Mouse (Mus musculus) heart, embryonic 14.5 days (tissue): Measurements from ENCODE around the gene Naa20. TPM values are rescaled to one million over a fixed set of nuclear protein-coding genes. Genes with fewer than 3 reads are reported as not detected.

Experiments used
- ATAC-seq: fragments of 200-750 bp; cut with Nextera tagmentation; 2 replicates; pipeline ENCODE4 v1.8.0; 2017; ENCODE audit warnings: low read depth, moderate TSS enrichment; ENCODE audit not compliant: insufficient number of reproducible peaks, insufficient read depth, low FRiP score
- H3K27ac ChIP-seq, 2 experiments: fragments of 200-500 bp in 1 of 2; fragments of 300-500 bp in 1 of 2; sonication (generic) in 1 of 2; replicated peaks in 1 of 2; 2 replicates each; pipeline ENCODE4 v1.5.1; 2012 to 2014; ENCODE audit warnings: low read depth in 2 of 2, low read length in 2 of 2, control low read depth in 1 of 2, mild to moderate bottlenecking in 1 of 2, mixed read lengths in 1 of 2; ENCODE audit not compliant: control insufficient read depth in 1 of 2, insufficient read depth in 1 of 2
- H3K27me3 ChIP-seq: fragments of 300-500 bp; sonication (generic); 2 replicates; pipeline ENCODE4 v1.6.1; 2014; ENCODE audit warnings: mild to moderate bottlenecking, low read length, control low read depth; ENCODE audit not compliant: control insufficient read depth, insufficient read depth
- H3K36me3 ChIP-seq: fragments of 300-500 bp; sonication (generic); 2 replicates; pipeline ENCODE4 v1.6.1; 2014; ENCODE audit warnings: mild to moderate bottlenecking, control low read depth, low read length, mixed read lengths; ENCODE audit not compliant: control insufficient read depth, insufficient read depth
- H3K4me1 ChIP-seq, 2 experiments: fragments of 200-500 bp in 1 of 2; fragments of 300-500 bp in 1 of 2; sonication (generic) in 1 of 2; 2 replicates each; pipeline ENCODE4 v1.6.1; 2012 to 2014; ENCODE audit warnings: low read length in 2 of 2, control low read depth in 1 of 2, mixed read lengths in 1 of 2; ENCODE audit not compliant: control insufficient read depth in 2 of 2, insufficient read depth in 2 of 2
- H3K4me2 ChIP-seq: fragments of 300-500 bp; sonication (generic); 2 replicates; pipeline ENCODE4 v1.6.1; 2014; ENCODE audit warnings: mild to moderate bottlenecking, low read length
- H3K4me3 ChIP-seq, 2 experiments: fragments of 200-500 bp in 1 of 2; fragments of 300-500 bp in 1 of 2; sonication (generic) in 1 of 2; 2 replicates each; pipeline ENCODE4 v1.5.1; 2012 to 2014; ENCODE audit warnings: low read length in 2 of 2, mild to moderate bottlenecking in 2 of 2, control low read depth in 1 of 2, low read depth in 1 of 2, moderate library complexity in 1 of 2; ENCODE audit not compliant: control insufficient read depth in 1 of 2, insufficient read depth in 1 of 2
- H3K9ac ChIP-seq: fragments of 300-500 bp; sonication (generic); 2 replicates; pipeline ENCODE4 v1.6.1; 2014; ENCODE audit warnings: mild to moderate bottlenecking, low read length
- H3K9me3 ChIP-seq: fragments of 300-500 bp; sonication (generic); 2 replicates; pipeline ENCODE4 v1.6.1; 2016; ENCODE audit warnings: low read length, control low read depth; ENCODE audit not compliant: control insufficient read depth
- WGBS: fragments of 180-500 bp; shearing (Covaris S2); extraction: QIAGEN DNeasy Blood & Tissue Kit; methylation state at CpG from one replicate; pipeline ENCODE4 v1.1.7; 2014; 5-methylcytosine and 5-hydroxymethylcytosine counted together
- microRNA-seq: library from miRNA; unstranded; fragments of <30 nt; microRNA quantifications from one replicate; pipeline ENCODE4, GENCODE M21; 2016
- polyA plus RNA-seq: library from polyadenylated mRNA; unstranded; fragments of >200 nt; fragmentation: Nextera tagmentation; extraction: Ambion mirVana; gene quantifications from 2 replicates; pipeline ENCODE4 v1.2.1, GENCODE M21; 2014

Naa20 gene
- polyA plus RNA-seq, 1 experiment from 2014 or later, result 198 TPM

DNA sequence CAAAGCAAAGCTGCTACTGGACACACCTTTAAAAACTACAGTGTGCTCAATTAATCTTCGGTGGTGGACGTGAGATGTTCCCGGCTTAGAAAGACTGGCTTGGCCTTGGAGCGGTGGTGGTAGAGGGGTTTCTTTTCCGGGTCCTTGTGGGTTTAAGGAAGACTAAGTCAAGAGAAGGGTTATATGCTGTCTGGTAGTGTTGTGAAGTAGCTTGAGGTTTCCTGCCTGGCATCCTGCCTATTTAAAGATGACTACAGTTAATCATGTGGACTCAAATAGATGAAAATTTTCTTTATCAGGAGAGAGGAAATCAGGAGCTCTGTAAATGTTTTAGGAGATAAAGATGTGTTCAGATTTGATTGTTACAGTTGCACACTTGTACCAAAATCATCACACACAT is 54.4 kb downstream of the Naa20 start:
- 74% methylated on average over 5 of the region's 5 CpGs for WGBS

GRCm38 (mm10) chr2:145957450-145957849 is 55.6 kb downstream of the Naa20 start:
- ATAC-seq, result no peak
- no peak overlapping the region for H3K9ac ChIP-seq
- 10% methylated on average over 4 of the region's 4 CpGs for WGBS
- 0 out of 2 replicates have a peak, but pooled peaks cover 4% of the 10 kb centered on the region for H3K27me3 ChIP-seq
- no peak overlapping the region for H3K27ac ChIP-seq
- no peaks in the 10 kb centered on the region for H3K36me3 ChIP-seq
- no peak overlapping the region for H3K4me2 ChIP-seq
- H3K4me3 ChIP-seq, result no peak overlapping the region
- no peaks in the 10 kb centered on the region for H3K9me3 ChIP-seq
- no peaks in the 10 kb centered on the region for H3K4me1 ChIP-seq

More for the DNA sequence above, 54.4 kb downstream of the Naa20 start:
- Histone ChIP-seq H3K27ac (no peak overlapping the region), H3K27me3 (0 out of 2 replicates have a peak, but pooled peaks cover 4% of the 10 kb centered on the region), H3K9ac (no peak overlapping the region), H3K4me3 (no peak overlapping the region), H3K4me2 (no peak overlapping the region), H3K9me3 (no peaks in the 10 kb centered on the region), H3K36me3 (no peaks in the 10 kb centered on the region), H3K4me1 (no peaks in the 10 kb centered on the region)
- ATAC-seq, result no peak

- no peak overlapping the region for H3K27ac ChIP-seq
- ATAC-seq, result no peak
- no peak overlapping the region for H3K4me2 ChIP-seq
- no peak overlapping the region for H3K9ac ChIP-seq
- no peak overlapping the region for H3K4me3 ChIP-seq
- 0 out of 2 replicates have a peak, but pooled peaks cover 4% of the 10 kb centered on the region for H3K27me3 ChIP-seq
- H3K4me1 ChIP-seq, result no peaks in the 10 kb centered on the region
- H3K9me3 ChIP-seq, result no peaks in the 10 kb centered on the region
- no peaks in the 10 kb centered on the region for H3K36me3 ChIP-seq
- 77% methylated on average over 6 of the region's 6 CpGs for WGBS
Observed at GRCm38 (mm10) chr2:145958097-145958496, 56.2 kb downstream of the Naa20 start.

GRCm38 (mm10) chr2:145958551-145958950 is 56.7 kb downstream of the Naa20 start:
- H3K9ac ChIP-seq, result no peak overlapping the region
- WGBS, result 79% methylated on average over 7 of the region's 7 CpGs
- H3K4me1 ChIP-seq, result no peaks in the 10 kb centered on the region
- H3K4me2 ChIP-seq, result no peak overlapping the region
- ATAC-seq, result no peak
- H3K4me3 ChIP-seq, result no peak overlapping the region
- 0 out of 2 replicates have a peak, but pooled peaks cover 4% of the 10 kb centered on the region for H3K27me3 ChIP-seq
- H3K9me3 ChIP-seq, result no peaks in the 10 kb centered on the region
- H3K36me3 ChIP-seq, result no peaks in the 10 kb centered on the region
- no peak overlapping the region for H3K27ac ChIP-seq

DNA sequence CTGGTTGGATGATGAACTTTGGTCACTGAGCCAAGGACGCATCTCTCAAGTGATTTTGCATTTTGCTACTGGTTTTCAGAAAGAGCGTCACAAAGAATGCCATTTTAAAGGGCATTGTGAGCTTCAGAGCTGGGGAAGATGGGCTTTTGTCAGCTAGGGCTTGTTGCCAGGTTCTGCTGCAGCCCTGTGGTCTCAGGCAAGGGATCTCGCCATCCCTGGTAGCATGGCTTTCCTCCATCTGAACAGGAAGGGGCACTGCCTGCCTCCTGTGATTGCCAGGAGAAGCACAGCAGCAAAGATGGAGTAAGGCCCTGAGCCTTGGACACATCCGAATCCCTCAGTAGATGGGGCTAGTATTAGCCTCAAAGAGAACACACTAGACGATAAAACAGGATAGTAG is 60.0 kb downstream of the Naa20 start:
- 0 out of 2 replicates have a peak, but pooled peaks cover 4% of the 10 kb centered on the region for H3K27me3 ChIP-seq
- no peaks in the 10 kb centered on the region for H3K9me3 ChIP-seq
- H3K4me3 ChIP-seq, result no peak overlapping the region
- H3K36me3 ChIP-seq, result no peaks in the 10 kb centered on the region
- 78% methylated on average over 5 of the region's 5 CpGs for WGBS
- H3K9ac ChIP-seq, result no peak overlapping the region
- H3K4me2 ChIP-seq, result no peak overlapping the region
- H3K4me1 ChIP-seq, result no peaks in the 10 kb centered on the region
- ATAC-seq, result no peak
- H3K27ac ChIP-seq, result no peak overlapping the region

Small RNA genes within 50 kb of the gene (microRNA-seq; reads per million reads assigned to microRNA genes)
- not detected for gene Gm25026

Other genes with a start within 250 kb of the Naa20 start
- gene Rin2, start 226.9 kb upstream of the Naa20 start, polyA plus RNA-seq, result 18.9 and 20.8 TPM in 2 replicates
- gene Cfap61, start 32.7 kb downstream of the Naa20 start, polyA plus RNA-seq, result 0.46 and 0.51 TPM in 2 replicates
- gene Crnkl1, start 32.9 kb downstream of the Naa20 start, polyA plus RNA-seq, result 17.3 and 17.7 TPM in 2 replicates